Mouse (Mus musculus): ENCODE data around the gene Htr5a. TPM values are rescaled to one million over a fixed set of nuclear protein-coding genes. Genes with fewer than 3 reads are reported as not detected.

The Htr5a gene
- polyA plus RNA-seq, 1 experiment from 2014 or later, result not detected

DNA sequence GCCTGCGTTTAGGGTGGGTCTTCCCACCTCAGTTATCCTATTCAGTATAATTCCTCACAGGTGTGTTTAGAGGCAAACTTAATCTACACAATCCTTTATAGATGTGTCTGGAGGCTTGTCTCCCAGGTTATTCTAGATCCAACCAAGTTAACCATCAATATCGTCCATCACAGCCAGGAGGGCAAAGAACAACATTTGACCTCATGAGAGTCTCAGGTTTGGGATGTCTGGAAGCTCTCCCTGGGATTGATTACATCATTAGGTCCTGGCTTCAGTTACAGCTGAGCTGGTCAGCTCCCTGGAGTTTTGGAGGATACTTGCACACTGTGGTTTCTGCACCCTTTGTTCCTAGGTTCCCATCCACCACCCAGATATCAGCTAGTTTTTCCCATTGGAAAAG is 6.9 kb upstream of the Htr5a start:
- DNase-seq (ENCODE audit: low spot score) (no peak), ATAC-seq (ENCODE audit: insufficient number of reproducible peaks, low FRiP score, low TSS enrichment, low read depth) (no peak)
- Histone ChIP-seq H3K27me3 (ENCODE audit: control insufficient read depth, insufficient read depth, low read length) (no peaks in the 10 kb centered on the region), H3K36me3 (ENCODE audit: control insufficient read depth, insufficient read depth, low read length) (no peaks in the 10 kb centered on the region), H3K9me3 (ENCODE audit: control insufficient read depth, low read length) (no peaks in the 10 kb centered on the region), H3K27ac (replicated peaks; ENCODE audit: low read depth, low read length) (no peak overlapping the region), H3K4me2 (ENCODE audit: low read depth, severe bottlenecking) (no peak overlapping the region), H3K4me1 (ENCODE audit: control insufficient read depth, insufficient read depth, low read length) (no peaks in the 10 kb centered on the region), H3K9ac (ENCODE audit: low read length) (no peak overlapping the region), H3K4me3 (ENCODE audit: low read depth, low read length) (no peak overlapping the region)
- 81% methylated on average over 2 of the region's 2 CpGs for WGBS

- no peak for ATAC-seq (ENCODE audit: insufficient number of reproducible peaks, low FRiP score, low TSS enrichment, low read depth)
- H3K9ac ChIP-seq (ENCODE audit: low read length), result no peak overlapping the region
- DNase-seq (ENCODE audit: low spot score), result no peak
- H3K4me3 ChIP-seq (ENCODE audit: low read depth, low read length), result no peak overlapping the region
- no peaks in the 10 kb centered on the region for H3K9me3 ChIP-seq (ENCODE audit: control insufficient read depth, low read length)
- no peak overlapping the region for H3K4me2 ChIP-seq (ENCODE audit: low read depth, severe bottlenecking)
- H3K27ac ChIP-seq (replicated peaks; ENCODE audit: low read depth, low read length), result no peak overlapping the region
- peaks cover 10% of the 10 kb centered on the region for H3K27me3 ChIP-seq (ENCODE audit: control insufficient read depth, insufficient read depth, low read length)
- H3K4me1 ChIP-seq (ENCODE audit: control insufficient read depth, insufficient read depth, low read length), result no peaks in the 10 kb centered on the region
- H3K36me3 ChIP-seq (ENCODE audit: control insufficient read depth, insufficient read depth, low read length), result no peaks in the 10 kb centered on the region
- 57% methylated on average over 4 of the region's 4 CpGs for WGBS
These were observed 3.9 kb upstream of the Htr5a start for GRCm38 (mm10) chr5:27838061-27838460.

DNA sequence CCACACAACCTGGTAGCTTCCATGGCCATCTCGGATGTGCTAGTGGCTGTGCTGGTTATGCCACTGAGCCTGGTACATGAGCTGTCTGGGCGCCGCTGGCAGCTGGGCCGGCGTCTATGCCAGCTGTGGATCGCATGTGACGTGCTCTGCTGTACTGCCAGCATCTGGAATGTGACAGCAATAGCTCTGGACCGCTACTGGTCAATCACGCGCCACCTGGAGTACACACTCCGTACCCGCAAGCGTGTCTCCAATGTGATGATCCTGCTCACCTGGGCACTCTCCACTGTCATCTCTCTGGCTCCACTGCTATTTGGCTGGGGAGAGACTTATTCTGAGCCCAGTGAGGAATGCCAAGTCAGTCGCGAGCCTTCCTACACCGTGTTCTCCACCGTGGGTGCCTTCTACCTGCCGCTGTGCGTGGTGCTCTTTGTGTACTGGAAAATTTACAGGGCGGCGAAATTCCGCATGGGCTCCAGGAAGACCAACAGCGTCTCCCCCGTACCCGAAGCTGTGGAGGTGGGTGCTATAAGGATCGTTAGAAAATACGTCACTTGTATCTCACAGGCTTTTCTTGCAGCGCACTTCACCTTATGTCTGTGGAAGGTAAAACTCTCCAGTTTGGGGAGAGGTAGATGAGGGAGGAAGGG is 847 bp downstream of the Htr5a start:
- Histone ChIP-seq H3K27ac (replicated peaks; ENCODE audit: low read depth, low read length) (no peak overlapping the region), H3K36me3 (ENCODE audit: control insufficient read depth, insufficient read depth, low read length) (no peaks in the 10 kb centered on the region), H3K9ac (ENCODE audit: low read length) (no peak overlapping the region), H3K4me2 (ENCODE audit: low read depth, severe bottlenecking) (no peak overlapping the region), H3K9me3 (ENCODE audit: control insufficient read depth, low read length) (no peaks in the 10 kb centered on the region), H3K4me3 (ENCODE audit: low read depth, low read length) (no peak overlapping the region), H3K4me1 (ENCODE audit: control insufficient read depth, insufficient read depth, low read length) (no peaks in the 10 kb centered on the region), H3K27me3 (ENCODE audit: control insufficient read depth, insufficient read depth, low read length) (peaks cover 10% of the 10 kb centered on the region)
- DNase-seq (ENCODE audit: low spot score) (no peak), ATAC-seq (ENCODE audit: insufficient number of reproducible peaks, low FRiP score, low TSS enrichment, low read depth) (no peak)
- WGBS, result 68% methylated on average over 28 of the region's 28 CpGs

GRCm38 (mm10) chr5:27846979-27847378 is 5.0 kb downstream of the Htr5a start:
- Histone ChIP-seq H3K4me2 (ENCODE audit: low read depth, severe bottlenecking) (no peak overlapping the region), H3K9ac (ENCODE audit: low read length) (no peak overlapping the region), H3K27me3 (ENCODE audit: control insufficient read depth, insufficient read depth, low read length) (peaks cover 8% of the 10 kb centered on the region), H3K27ac (replicated peaks; ENCODE audit: low read depth, low read length) (no peak overlapping the region), H3K9me3 (ENCODE audit: control insufficient read depth, low read length) (no peaks in the 10 kb centered on the region), H3K4me3 (ENCODE audit: low read depth, low read length) (no peak overlapping the region), H3K36me3 (ENCODE audit: control insufficient read depth, insufficient read depth, low read length) (no peaks in the 10 kb centered on the region), H3K4me1 (ENCODE audit: control insufficient read depth, insufficient read depth, low read length) (no peaks in the 10 kb centered on the region)
- 75% methylated on average over 5 of the region's 5 CpGs for WGBS
- ATAC-seq (ENCODE audit: insufficient number of reproducible peaks, low FRiP score, low TSS enrichment, low read depth), result no peak
- DNase-seq (ENCODE audit: low spot score), result no peak

- Histone ChIP-seq H3K4me2 (ENCODE audit: low read depth, severe bottlenecking) (no peak overlapping the region), H3K27ac (replicated peaks; ENCODE audit: low read depth, low read length) (no peak overlapping the region), H3K27me3 (ENCODE audit: control insufficient read depth, insufficient read depth, low read length) (no peaks in the 10 kb centered on the region), H3K36me3 (ENCODE audit: control insufficient read depth, insufficient read depth, low read length) (no peaks in the 10 kb centered on the region), H3K4me3 (ENCODE audit: low read depth, low read length) (no peak overlapping the region), H3K9me3 (ENCODE audit: control insufficient read depth, low read length) (no peaks in the 10 kb centered on the region), H3K9ac (ENCODE audit: low read length) (no peak overlapping the region), H3K4me1 (ENCODE audit: control insufficient read depth, insufficient read depth, low read length) (no peaks in the 10 kb centered on the region)
- no peak for ATAC-seq (ENCODE audit: insufficient number of reproducible peaks, low FRiP score, low TSS enrichment, low read depth)
- no peak for DNase-seq (ENCODE audit: low spot score)
- WGBS, result 74% methylated on average over 1 of the region's 1 CpGs
These were observed 12.3 kb downstream of the Htr5a start for GRCm38 (mm10) chr5:27854290-27854689.

DNA sequence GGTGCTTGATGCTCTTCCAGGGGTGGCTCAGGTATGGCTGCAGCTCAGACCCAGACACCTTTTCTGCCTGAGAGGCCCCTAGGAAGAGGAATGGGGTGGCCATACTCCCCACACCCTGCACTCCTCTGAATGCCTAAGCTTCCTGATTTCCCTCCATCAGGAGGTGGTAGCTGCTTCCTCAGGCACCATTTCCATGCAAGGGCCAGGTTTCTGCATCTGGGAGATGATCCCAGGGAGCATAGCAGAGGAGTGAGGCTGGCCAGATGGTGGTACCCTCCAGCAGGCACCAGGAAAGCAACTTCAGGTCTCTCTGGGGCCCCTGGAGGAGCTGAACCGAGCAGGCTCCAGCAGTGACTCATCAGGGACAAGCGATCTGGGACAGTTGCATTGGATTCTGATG is 13.8 kb downstream of the Htr5a start:
- H3K27me3 ChIP-seq (ENCODE audit: control insufficient read depth, insufficient read depth, low read length), result no peaks in the 10 kb centered on the region
- no peak overlapping the region for H3K4me3 ChIP-seq (ENCODE audit: low read depth, low read length)
- no peaks in the 10 kb centered on the region for H3K4me1 ChIP-seq (ENCODE audit: control insufficient read depth, insufficient read depth, low read length)
- DNase-seq (ENCODE audit: low spot score) (no peak), ATAC-seq (ENCODE audit: insufficient number of reproducible peaks, low FRiP score, low TSS enrichment, low read depth) (no peak)
- H3K27ac ChIP-seq (replicated peaks; ENCODE audit: low read depth, low read length), result no peak overlapping the region
- H3K9ac ChIP-seq (ENCODE audit: low read length), result no peak overlapping the region
- WGBS, result 80% methylated on average over 2 of the region's 2 CpGs
- H3K4me2 ChIP-seq (ENCODE audit: low read depth, severe bottlenecking), result no peak overlapping the region
- no peaks in the 10 kb centered on the region for H3K36me3 ChIP-seq (ENCODE audit: control insufficient read depth, insufficient read depth, low read length)
- no peaks in the 10 kb centered on the region for H3K9me3 ChIP-seq (ENCODE audit: control insufficient read depth, low read length)

GRCm38 (mm10) chr5:27873240-27874082 is 31.5 kb downstream of the Htr5a start:
- 71% methylated on average over 8 of the region's 8 CpGs for WGBS
- no peaks in the 10 kb centered on the region for H3K4me1 ChIP-seq (ENCODE audit: control insufficient read depth, insufficient read depth, low read length)
- DNase-seq (ENCODE audit: low spot score), result no peak

DNA sequence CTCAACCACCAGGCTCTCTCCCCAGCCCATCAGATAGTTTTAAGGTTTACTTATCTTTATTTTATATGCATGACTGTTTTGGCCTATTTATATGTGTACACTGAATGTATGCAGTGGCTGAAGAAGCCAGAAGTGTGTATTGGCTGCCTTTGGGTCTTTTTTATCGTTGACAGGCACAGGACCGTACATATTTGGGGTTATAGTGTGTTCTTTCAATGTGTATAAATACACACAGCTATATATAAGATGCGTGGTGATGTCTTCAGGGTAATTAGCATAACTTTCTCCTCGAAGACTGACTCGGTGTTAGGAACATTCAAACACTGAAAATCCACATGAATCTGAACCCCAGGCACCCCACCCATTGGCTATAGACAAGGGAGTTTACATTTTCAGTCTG is 32.3 kb downstream of the Htr5a start:
- H3K4me1 ChIP-seq (ENCODE audit: control insufficient read depth, insufficient read depth, low read length), result no peaks in the 10 kb centered on the region
- no peaks in the 10 kb centered on the region for H3K27me3 ChIP-seq (ENCODE audit: control insufficient read depth, insufficient read depth, low read length)
- H3K9me3 ChIP-seq (ENCODE audit: control insufficient read depth, low read length), result no peaks in the 10 kb centered on the region
- no peak overlapping the region for H3K9ac ChIP-seq (ENCODE audit: low read length)
- no peak overlapping the region for H3K4me3 ChIP-seq (ENCODE audit: low read depth, low read length)
- no peak overlapping the region for H3K4me2 ChIP-seq (ENCODE audit: low read depth, severe bottlenecking)
- ATAC-seq (ENCODE audit: insufficient number of reproducible peaks, low FRiP score, low TSS enrichment, low read depth) (no peak), DNase-seq (ENCODE audit: low spot score) (no peak)
- no peaks in the 10 kb centered on the region for H3K36me3 ChIP-seq (ENCODE audit: control insufficient read depth, insufficient read depth, low read length)
- no peak overlapping the region for H3K27ac ChIP-seq (replicated peaks; ENCODE audit: low read depth, low read length)
- 90% methylated on average over 5 of the region's 5 CpGs for WGBS

More at GRCm38 (mm10) chr5:27873240-27874082, 31.5 kb downstream of the Htr5a start:
- no peaks in the 10 kb centered on the region for H3K9me3 ChIP-seq (ENCODE audit: control insufficient read depth, low read length)
- H3K36me3 ChIP-seq (ENCODE audit: control insufficient read depth, insufficient read depth, low read length), result no peaks in the 10 kb centered on the region
- ATAC-seq (ENCODE audit: insufficient number of reproducible peaks, low FRiP score, low TSS enrichment, low read depth), result no peak
- no peak overlapping the region for H3K4me2 ChIP-seq (ENCODE audit: low read depth, severe bottlenecking)
- no peak overlapping the region for H3K9ac ChIP-seq (ENCODE audit: low read length)
- no peak overlapping the region for H3K4me3 ChIP-seq (ENCODE audit: low read depth, low read length)
- H3K27me3 ChIP-seq (ENCODE audit: control insufficient read depth, insufficient read depth, low read length), result no peaks in the 10 kb centered on the region
- no peak overlapping the region for H3K27ac ChIP-seq (replicated peaks; ENCODE audit: low read depth, low read length)

Data from limb, embryonic 11.5 days (tissue).